Mouse (Mus musculus) splenic B cell, adult 2 months (primary cell): ENCODE measurements around the gene Dtd1.

ENCODE experiments used
- DNase-seq: peaks from one replicate; pipeline ENCODE4 v3.0.0-alpha.2; 2011; ENCODE audit warnings: low read depth, low spot score
- H3K27me3 ChIP-seq: 2 replicates; pipeline ENCODE4 v1.6.1; 2012; ENCODE audit warnings: mild to moderate bottlenecking, low read length, moderate library complexity, mixed read lengths; ENCODE audit not compliant: control insufficient read depth, poor library complexity, insufficient read depth, severe bottlenecking
- H3K36me3 ChIP-seq: 2 replicates; pipeline ENCODE4 v1.6.1; 2012; ENCODE audit warnings: mild to moderate bottlenecking, low read length, moderate library complexity, mixed read lengths; ENCODE audit not compliant: control insufficient read depth, poor library complexity, insufficient read depth, severe bottlenecking

Dtd1 gene

DNA sequence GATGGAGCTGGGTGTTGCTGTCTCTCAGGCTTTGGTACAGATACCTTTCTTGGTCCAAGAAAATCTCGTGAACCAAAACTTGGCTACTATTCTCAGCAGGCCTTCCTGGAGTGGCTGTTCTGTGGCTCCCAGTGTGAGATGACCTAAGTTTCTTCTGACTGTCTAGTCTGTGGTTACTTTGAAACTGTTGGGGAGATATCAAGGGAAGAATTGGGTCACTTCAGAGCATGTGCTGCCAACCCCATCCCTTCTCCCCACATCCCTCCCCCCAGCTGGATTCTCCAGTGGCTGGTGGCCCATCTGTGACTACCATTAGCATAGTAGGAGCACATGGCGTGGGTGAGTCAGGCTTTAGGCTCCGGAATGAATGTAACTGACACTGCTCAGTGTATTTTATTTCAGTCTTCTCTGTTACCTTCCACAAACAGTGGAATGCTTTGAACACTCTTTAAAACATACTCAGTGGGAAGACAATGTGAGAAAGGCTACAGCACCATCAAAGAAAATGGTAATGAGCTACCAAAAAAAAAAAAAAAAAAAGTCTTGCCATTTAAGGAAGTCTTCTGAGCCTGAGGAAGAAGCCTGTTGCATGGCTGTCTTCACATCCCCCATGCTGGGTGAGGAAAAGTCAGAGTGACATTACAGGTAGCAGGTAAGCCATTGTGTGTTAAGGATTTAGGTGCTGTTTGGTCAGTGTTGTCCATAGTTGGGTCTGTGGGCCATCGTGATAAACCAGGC lies 146.5 kb downstream of the Dtd1 start:
- Histone ChIP-seq H3K27me3 (no peaks in the 10 kb centered on the region), H3K36me3 (no peaks in the 10 kb centered on the region)
- no peak for DNase-seq

GRCm38 (mm10) chr2:144753604-144754003 lies 153.9 kb downstream of the Dtd1 start:
- no peak for DNase-seq
- Histone ChIP-seq H3K36me3 (no peaks in the 10 kb centered on the region), H3K27me3 (no peaks in the 10 kb centered on the region)

DNA sequence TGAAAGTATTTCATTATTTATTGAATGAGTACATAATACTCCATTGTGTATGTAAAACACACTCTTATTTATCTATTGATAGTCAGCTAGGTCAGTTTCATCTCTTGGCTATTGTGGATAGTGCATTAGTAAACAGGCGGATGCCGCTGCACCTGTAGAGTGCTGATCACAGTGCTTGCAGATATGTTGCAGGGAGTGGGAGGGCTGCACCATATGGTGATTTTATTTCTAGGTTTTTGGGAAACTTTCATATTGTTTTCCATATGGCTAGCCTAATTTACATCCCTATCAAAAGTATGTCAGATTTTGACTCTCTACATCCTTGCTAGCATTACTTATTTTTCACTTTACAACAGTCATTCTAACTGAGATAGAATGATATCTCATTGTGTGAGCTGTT lies 155.3 kb downstream of the Dtd1 start:
- no peaks in the 10 kb centered on the region for H3K36me3 ChIP-seq
- no peak for DNase-seq
- H3K27me3 ChIP-seq = no peaks in the 10 kb centered on the region

GRCm38 (mm10) chr2:144760666-144761065 lies 161.0 kb downstream of the Dtd1 start:
- DNase-seq = no peak
- Histone ChIP-seq H3K27me3 (no peaks in the 10 kb centered on the region), H3K36me3 (no peaks in the 10 kb centered on the region)

DNA sequence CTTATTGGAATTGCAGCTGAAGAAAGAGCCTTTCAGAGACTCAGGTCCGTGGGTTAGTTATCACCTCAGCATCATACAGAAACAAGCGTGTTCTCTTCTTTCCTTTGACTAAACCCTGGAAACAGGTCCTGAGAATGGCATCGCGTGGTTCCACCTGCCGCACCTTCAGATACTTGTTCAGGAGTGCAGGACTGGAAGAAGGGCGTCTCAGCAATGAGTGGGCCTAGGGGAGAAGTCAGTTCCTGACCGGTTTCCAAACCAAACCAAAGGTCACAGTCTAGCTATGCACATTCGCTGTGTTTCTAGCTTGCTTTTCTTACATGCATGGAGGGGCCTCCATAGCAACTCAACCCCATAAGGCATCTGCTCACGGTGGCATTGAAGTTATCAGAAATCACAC lies 164.0 kb downstream of the Dtd1 start:
- DNase-seq = no peak
- Histone ChIP-seq H3K27me3 (no peaks in the 10 kb centered on the region), H3K36me3 (no peaks in the 10 kb centered on the region)

- no peaks in the 10 kb centered on the region for H3K27me3 ChIP-seq
These were observed 164.6 kb downstream of the Dtd1 start for GRCm38 (mm10) chr2:144764116-144764788.

GRCm38 (mm10) chr2:144765219-144765618 lies 165.5 kb downstream of the Dtd1 start:
- Histone ChIP-seq H3K27me3 (no peaks in the 10 kb centered on the region), H3K36me3 (no peaks in the 10 kb centered on the region)
- DNase-seq = no peak

More at GRCm38 (mm10) chr2:144764116-144764788, 164.6 kb downstream of the Dtd1 start:
- H3K36me3 ChIP-seq = no peaks in the 10 kb centered on the region
- no peak for DNase-seq

- no peaks in the 10 kb centered on the region for H3K36me3 ChIP-seq
- no peak for DNase-seq
- H3K27me3 ChIP-seq = no peaks in the 10 kb centered on the region
These were observed 168.8 kb downstream of the Dtd1 start for GRCm38 (mm10) chr2:144768375-144769117.

GRCm38 (mm10) chr2:144769118-144769496 lies 169.4 kb downstream of the Dtd1 start:
- Histone ChIP-seq H3K27me3 (no peaks in the 10 kb centered on the region), H3K36me3 (no peaks in the 10 kb centered on the region)
- no peak for DNase-seq

GRCm38 (mm10) chr2:144769556-144769955 lies 169.9 kb downstream of the Dtd1 start:
- no peaks in the 10 kb centered on the region for H3K36me3 ChIP-seq
- DNase-seq = no peak
- no peaks in the 10 kb centered on the region for H3K27me3 ChIP-seq

DNA sequence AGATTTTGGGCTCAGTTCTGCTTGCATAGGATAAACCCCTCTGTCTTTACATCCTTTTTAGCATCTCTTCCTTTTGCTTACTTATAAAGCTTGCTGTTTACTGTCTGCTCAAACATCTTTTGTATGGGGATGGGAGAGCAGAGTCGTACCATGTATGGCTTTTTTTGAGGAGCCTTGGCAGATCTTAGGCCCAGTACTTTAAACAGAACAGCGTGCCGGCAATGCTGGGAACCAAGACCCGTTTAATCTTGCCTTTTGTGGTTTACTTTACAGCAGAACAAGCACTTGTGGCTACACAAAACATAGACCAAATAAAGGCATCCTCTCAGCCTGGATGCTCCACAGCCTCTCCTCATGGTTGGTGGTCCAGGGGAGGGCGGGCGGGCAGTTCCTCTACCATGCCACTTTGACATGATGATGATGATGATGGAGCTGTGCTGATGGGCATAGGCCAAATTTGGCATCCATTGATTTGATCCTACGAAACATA lies 170.8 kb downstream of the Dtd1 start:
- DNase-seq = no peak
- no peaks in the 10 kb centered on the region for H3K36me3 ChIP-seq
- H3K27me3 ChIP-seq = no peaks in the 10 kb centered on the region

- H3K27me3 ChIP-seq = no peaks in the 10 kb centered on the region
- DNase-seq = no peak
- no peaks in the 10 kb centered on the region for H3K36me3 ChIP-seq
These were observed 172.1 kb downstream of the Dtd1 start for GRCm38 (mm10) chr2:144771841-144772240.

GRCm38 (mm10) chr2:144774636-144775160 lies 175.0 kb downstream of the Dtd1 start:
- DNase-seq = no peak
- Histone ChIP-seq H3K36me3 (no peaks in the 10 kb centered on the region), H3K27me3 (no peaks in the 10 kb centered on the region)

GRCm38 (mm10) chr2:144775626-144776025 lies 175.9 kb downstream of the Dtd1 start:
- no peak for DNase-seq
- Histone ChIP-seq H3K27me3 (no peaks in the 10 kb centered on the region), H3K36me3 (no peaks in the 10 kb centered on the region)

GRCm38 (mm10) chr2:144779263-144779662 lies 179.6 kb downstream of the Dtd1 start:
- Histone ChIP-seq H3K27me3 (no peaks in the 10 kb centered on the region), H3K36me3 (no peaks in the 10 kb centered on the region)
- no peak for DNase-seq
